Mouse (Mus musculus) right cerebral cortex, adult 2 months (tissue): Measurements from ENCODE around the gene Tbxas1.

Experiments
- DNase-seq, 2 experiments: peaks; one replicate each; pipeline ENCODE4 v3.0.0; 2021 to 2022; ENCODE audit warnings: low spot score in 2 of 2

Tbxas1 gene

DNA sequence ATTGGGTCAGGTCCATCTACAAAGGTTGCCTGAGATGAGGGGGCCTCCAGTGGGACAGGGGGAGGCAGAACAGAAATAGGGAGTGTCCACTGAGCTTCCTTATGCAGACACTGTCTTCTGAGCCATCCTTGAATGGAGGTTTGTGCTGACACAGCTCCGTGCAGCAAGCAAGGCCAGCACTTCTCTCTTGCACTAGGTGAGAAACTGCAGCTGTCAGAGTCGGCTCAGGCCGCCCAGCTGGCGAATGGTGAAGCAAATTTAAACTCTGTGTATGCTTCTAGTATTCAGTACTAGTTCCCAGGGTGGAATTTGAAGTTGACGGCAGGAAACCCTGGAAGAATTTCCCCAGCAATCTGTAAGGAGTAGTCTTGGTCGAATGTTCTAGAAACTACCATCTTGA lies 175.6 kb downstream of the Tbxas1 start:
- DNase-seq, result no peak

DNA sequence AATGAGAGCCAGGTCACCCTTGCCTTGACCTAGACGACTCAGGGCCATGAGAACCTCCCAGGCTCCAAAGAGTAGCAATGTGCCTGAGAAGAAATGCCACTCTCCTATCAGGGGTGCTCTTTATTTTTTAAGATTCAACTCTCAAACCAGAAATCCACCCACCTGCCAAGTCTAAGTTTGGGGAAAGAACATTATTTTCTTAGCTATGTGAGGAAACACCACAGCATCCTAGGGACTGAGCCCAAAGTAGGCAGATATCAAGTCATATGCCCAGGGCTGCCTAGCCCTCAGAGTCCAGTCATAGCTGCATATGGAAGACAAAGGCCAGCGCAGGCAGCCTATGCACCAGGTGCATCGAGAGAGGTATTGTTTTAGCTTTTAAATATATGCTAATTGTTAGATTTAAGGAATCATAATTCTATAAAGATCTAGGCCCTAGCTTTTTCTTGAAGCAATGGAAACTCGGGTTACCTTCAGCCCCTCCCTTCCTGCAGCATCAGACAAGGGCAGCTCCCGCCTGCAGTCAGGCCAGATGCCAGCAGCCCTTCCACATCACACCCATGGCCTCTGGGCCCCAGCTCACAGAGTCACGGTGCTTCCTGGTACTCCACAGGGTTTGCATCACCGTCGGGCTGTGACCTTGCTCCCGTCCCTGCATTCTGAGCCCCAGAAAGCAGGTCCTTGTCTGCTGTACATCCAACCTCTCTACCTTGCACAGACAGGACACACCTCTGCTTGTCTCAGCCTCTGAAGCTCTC lies 176.8 kb downstream of the Tbxas1 start:
- DNase-seq, result no peak

DNA sequence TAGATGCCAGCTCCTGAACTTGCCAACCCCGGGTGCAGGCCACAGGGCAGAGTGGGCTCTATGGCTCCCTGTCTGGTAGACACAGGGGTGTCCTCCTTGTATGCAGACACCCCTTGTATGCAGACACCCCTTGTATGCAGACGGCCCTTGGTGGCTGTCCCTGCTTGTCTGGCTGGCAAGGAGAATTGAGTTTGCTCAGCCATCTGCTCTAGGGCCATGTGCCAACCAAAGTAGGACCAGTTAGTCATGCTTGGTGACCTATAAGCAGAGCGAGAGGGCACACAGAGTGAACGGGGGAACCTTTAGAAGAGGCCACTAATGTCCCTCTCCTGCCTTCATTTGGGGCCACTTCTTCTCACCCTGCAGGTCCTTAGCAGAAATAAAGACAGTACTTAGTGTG lies 177.4 kb downstream of the Tbxas1 start:
- DNase-seq, result no peak

DNA sequence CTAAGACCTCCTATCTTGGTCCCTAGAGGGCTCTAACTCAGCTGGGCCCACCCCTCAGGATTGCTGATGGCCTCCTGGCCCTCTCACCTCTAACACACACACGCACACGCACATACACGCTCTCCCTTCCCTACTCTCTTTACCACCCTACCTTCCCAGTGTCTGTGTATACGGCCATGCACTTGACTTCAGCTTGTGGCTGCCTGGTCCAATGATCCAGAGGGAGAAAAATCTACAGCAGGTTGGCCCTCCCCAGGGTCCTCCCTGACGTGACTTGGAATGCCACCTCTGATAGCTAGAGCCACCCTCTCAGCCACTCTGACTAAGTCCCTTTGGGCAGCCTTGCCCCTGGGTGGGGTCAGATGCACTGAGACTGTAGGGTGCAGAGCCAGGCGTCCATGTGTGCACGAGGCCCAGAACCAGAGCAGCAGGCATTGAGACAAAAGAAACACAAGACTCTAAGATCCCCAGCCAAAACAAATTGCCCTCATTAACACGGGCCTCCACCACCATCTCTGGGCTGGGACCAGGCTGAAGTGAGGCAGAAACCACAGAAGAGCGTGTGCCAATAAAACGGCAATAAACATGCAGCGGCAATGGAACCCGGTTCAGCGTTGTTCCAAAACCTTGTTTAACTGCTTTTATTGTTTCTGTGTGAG lies 179.1 kb downstream of the Tbxas1 start:
- no peak for DNase-seq

DNA sequence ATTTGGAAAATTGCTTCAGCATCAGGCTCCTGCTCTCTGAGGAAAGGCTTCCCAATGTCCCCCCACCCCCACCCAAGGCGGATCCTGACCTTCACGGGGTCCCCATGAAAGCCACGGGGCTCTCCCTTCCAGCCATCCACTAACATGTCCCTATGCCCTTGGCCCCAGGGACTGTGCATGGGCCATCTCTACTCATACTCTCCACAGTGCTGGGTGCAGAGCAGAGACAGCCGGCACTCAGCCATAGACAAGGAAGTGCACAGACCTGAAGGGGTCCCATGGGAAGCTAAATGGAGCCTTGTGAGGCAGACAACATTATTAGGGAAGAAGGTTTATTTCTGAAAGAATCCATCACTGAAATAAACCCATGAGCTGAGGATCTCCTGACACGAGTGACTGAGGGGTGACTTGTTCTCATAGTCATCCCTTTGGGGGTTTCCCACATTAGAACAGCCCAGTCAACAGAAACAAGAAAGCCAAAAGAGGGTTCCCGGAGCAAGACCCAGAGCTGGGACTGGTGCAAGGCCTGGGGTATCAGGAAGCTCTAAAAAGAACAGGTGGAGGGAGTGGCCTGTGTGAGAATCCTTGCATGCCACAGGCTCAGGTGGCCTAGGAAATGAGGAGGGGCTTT lies 179.8 kb downstream of the Tbxas1 start:
- DNase-seq, result no peak

DNA sequence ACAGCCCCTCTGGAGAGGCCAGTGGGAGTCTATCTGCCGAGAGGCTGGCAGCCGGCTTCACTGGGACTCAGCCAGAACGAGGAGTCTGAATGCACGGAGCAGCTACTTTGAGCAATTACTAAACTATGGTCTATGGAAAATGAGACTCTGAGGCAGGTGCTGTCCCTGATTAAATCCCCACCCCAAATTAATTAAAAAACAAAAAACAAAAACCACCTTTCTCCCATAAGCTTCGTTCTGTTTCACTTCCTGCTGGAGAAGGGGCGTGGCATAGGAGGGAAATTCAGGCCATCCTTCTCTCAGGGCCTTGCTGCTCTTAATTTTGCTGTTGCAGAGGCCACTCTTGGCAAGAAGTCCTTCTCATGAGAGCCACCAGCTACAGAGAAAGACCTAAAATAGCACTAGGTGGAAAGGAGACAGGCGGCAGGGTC lies 180.6 kb downstream of the Tbxas1 start:
- DNase-seq, result no peak

DNA sequence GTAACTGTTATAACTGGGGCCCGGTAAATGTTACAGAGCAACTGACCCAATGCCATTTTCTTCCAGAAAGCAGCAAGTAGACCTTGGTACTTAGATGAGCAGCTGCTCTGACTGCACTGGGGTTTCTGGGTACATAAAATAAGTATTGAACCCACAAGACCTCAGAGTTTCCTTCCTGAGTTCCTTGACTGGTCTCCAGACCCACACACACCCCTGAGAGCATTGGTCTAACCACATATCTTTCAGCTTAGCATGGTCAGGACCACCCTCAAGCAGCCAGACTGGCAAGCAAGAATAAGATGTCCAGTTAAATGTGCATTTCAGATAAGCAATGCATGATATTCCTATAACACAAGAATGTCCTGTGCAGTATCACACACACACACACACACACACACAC lies 182.0 kb downstream of the Tbxas1 start:
- no peak for DNase-seq

DNA sequence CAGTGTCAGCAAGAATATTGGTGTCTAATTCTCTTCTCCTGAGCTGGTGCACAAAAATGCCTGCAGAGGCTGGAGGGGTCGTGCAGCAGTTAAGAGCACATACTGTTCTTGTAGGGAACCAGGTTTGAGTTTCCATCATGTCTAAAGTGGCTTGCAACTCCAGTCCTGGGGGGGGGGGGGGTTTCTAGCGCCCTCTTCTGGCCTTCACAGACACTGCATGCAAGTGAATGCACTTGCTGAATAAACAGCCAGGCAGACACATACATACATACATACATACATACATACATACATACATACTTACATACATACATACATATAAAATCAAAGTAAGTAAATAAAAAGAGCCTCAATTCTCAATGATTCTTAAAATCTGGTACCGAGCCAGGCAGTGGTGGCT lies 183.2 kb downstream of the Tbxas1 start:
- DNase-seq, result no peak

DNA sequence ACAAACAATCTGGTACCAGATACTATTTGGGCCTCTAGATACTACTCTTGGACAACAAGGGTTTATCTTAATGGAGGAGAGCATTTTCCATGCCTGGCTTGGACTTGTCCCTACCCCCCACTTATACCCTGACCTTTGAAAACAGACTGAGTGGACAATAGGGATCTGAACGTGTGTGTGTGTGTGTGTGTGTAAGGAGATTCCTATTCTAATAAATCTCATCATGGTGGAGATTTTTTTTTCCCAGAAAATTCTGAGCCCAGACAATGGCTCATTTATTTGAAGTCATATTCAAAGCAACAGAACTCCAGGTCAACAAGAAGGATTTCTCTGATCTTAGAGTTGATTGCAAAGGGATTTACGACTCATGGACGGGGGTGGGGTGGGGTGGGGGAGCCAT lies 183.7 kb downstream of the Tbxas1 start:
- DNase-seq, result no peak

DNA sequence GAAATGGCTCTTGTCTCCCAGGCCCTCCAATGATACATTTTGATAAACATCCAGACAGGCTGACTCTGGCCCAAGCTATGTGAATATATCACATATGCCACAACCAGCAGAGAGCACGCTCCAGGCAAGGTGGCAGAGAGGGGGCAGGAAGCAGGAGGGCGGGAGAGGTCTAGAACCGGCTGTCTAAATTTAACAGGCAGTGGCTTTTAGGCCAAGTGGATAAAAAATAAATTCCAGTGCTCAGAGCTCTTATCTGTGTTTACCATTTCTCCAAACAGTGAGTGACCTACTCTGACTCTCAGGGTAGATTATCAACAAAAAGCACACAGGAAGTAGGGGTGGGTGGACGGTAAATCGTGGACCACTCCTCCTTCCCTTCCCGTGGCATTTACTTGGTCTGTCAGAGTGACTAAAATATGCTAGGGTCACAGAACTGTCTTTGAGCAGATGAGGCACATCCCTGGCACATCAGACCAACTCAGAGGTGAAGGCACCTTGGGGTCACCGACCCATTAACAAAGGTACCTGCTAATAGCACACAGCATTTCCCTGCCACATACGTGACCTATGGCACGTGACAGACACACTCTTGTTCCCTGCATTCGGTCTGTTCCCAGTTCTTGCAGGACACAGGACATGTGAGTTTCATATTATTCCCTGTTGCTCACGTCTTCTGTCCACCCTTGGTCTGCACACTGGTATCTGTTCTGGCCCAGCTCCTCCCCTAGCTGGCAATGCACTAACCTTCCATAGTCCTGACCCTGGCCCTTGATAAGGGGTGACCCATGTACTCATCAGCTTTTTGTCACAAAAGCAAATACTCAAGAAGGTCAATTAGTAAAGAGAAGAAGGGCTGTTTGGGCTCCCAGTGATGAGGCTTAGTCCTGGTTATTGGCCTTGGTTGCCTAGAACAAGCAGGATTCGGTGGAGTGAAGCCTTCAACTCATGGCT lies 184.6 kb downstream of the Tbxas1 start:
- no peak for DNase-seq

DNA sequence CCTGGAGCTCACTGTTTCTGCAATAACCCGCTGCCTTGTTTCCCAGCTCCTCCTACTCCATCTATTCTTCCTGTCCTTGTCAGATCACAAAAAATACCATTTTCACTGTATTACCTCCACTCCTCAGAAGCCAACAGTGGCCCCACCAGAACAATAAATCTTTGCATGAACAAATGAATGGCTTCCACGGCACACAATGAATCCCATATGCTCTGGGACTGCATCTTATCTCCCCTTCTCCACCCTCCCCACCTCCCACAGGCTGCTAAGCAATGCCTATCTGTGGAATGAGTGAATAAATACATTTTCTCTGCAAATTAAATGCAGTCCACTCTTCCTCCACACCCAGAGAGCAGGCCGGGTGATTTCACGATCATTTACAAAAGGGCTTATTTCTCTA lies 186.0 kb downstream of the Tbxas1 start:
- no peak for DNase-seq

DNA sequence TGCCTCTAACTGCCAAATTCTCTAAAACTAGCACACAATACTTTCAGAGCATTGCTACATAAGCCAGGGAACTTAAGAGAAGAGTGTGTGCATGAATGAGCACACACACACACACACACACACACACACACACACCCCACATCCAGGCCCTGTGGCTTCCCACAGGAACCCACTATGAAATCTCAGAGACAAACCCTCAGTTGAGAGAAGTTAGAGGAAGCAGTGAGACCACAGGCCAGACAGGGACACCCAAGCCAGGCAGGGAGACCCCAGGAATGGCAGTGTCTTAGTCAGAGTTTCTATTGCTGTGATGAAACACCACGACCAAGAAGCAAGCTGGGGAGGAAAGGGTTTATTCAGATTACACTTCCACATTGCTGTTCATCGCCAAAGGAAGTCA lies 188.3 kb downstream of the Tbxas1 start:
- no peak for DNase-seq

DNA sequence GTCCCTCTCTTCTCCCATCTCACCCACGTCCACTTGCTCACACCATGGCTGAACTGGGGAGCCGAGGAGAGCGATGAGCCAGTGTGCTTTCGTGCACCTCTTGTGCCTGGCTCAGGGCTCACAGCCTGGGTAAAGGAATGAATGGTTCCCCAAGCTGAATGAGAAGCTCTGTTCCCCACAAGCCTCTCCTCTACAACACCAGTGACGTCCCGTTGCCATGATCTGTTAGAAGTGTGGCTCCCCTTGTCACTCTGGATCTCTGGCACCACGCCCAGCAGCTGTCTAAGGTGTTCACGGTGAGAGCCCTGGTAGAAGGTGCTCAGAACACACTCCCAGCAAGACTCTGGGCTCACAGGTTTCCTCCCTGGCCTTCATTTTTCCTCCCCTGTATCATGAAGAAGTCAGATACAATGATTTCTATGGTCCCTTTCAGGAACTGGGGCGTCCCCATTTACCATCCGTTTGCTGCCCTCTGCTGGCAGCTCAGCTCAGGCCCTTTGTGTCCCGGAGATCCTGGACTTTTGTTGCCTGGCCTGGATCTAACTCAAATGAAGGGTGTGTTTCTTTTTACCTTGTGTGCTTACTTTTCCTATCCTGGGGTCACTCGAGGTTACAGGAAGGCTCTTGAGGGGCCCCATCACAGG lies 191.9 kb downstream of the Tbxas1 start:
- peak; percentile 87 for DNase-seq

DNA sequence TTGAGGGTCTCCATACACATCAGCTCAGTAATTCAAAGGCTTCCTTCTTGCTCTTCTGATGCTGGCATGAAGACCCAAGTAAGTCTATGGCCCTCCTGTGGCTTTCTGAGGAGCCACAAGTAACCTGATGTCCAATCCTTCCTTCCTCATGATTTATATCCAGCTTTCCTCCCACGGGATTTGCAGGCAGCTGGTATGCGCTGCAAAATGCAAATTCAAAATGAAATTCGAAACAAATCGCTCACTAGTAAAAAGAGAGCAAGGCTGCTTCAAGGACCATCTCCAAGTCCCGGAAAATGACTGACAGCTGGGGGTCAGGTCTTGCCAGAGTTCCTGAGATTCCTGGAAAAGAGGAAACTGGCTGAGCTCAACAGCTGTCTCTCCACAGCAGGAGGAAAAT lies 197.5 kb downstream of the Tbxas1 start:
- DNase-seq, result peak; percentile 27 to 39

DNA sequence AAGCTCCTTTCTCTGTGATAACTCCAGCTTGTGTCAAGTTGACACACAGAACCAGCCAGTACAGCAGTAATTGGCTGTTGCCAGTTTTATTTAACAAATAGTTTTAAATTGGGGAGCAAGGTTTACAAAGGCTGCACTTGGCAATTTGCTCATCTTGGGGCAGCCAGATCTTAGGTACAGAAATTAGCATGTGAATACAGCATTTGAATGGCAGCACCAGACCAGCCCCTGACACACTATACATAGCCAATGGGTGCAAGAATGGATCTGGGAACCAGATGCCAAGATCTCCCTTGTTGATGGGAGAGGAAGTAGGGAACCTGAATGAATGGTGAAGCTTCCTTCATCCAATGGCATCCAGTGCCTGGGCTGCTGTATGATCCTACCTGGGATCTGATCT lies 199.0 kb downstream of the Tbxas1 start:
- no peak for DNase-seq

DNA sequence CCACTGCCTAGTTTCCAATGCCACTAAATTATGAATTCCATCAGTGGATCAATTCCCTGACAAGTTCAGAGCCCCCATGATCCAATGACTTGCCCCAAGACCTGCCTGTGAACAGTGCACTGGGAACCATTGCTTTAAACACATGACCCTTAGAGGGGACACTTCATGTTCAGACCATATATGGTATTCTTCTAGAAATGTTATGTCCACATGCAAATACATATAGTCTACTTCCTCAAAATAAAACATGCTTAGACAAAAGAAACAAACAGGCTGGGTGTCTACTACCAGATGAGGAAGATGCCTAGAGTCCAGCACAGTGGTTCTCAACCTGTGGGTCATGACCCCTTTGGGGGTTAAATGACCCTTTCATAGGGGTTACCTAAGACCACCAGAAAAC lies 201.3 kb downstream of the Tbxas1 start:
- DNase-seq, result no peak

DNA sequence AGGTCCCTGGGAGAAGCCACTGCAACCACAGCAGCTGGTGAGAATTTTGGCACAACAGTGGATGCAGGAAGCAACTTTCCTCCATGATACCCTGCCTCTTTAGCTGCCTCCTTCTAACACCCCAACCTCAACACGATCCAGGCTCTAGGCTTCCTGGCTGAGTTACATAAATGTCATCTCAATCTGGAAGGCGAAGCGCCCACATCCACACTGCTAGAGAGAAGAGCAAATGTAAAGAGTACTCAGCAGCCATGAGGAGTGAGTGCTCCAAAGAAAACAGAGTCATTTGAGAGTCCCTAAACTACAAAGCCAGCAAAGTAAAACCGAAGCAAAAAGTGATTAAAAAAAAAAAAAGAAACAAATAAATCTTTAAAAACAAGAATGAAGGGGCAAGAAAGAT lies 229.4 kb downstream of the Tbxas1 start:
- DNase-seq, result no peak

DNA sequence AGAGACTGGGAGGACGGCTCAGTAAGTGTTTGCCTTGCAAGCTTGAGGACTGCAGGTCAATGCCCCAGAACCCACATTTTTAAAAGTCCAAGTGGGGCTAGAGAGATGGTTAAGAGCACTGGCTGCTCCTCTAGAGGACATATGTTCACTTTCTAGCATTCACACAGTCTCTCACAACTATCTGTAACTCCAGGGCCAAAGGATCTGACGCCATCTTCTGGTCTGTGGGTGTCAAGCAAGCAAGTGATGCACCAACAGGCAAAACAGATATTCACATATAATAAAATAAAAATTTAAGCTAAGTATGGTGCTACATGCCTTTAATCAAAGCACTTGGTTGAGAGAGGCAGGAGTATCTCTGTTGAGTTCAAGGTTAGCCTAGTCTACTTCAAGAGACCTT lies 231.6 kb downstream of the Tbxas1 start:
- DNase-seq, result no peak

DNA sequence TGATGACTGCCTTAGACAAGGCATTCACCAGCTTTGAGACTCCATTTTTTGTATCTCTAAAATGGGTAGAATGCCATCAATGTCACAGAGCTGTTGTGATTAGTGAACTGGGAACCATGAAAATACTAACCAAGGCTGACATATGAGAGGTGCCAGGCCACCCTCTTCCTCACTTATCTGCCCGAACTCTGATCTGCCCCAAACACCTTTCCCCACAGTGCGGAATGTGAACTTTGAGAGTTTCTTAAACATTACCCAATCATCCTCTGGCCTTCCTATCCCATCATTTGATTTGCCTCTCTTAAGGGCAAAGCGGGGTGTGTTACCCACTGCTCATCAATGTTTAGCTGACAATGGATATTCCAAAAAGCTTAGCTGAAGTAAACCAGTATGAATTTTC lies 237.5 kb downstream of the Tbxas1 start:
- no peak for DNase-seq

DNA sequence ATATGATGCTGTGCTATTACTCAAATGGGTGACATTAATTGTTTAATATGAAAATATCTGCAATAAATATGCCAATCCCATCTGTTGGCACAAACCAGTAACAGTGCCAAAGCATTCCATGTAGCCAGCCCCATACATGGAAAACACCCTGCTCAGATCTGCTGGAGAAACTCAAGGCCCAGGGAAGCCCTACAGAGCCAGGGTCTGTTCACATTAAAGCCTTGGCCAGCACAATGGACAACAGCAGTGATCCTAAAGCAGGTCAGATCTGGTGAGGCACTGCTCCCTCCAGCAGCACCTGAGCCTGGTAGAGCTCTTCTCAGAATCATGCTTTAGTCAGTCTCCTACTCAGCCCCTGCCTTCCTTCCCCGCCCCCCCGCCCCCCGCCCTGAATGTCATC lies 237.9 kb downstream of the Tbxas1 start:
- DNase-seq, result no peak

DNA sequence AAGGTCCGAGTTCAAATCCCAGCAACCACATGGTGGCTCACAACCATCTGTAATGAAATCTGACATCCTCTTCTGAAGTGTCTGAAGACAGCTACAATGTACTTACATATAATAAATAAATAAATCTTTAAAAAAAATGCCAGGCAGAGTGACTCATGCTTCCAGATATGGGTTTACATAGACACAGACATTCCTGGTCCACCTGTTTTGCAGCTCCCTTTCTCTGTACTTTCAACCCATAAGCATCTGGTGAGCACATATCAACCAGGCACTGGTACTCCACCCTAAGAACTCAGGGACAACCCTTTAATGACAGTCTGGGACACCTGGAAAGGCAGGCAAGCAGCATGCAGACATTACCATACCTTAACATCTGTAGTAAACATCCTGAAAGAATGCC lies 240.2 kb downstream of the Tbxas1 start:
- no peak for DNase-seq
